Mouse (Mus musculus) adipocyte (in vitro differentiated cells): ENCODE results near the gene Tbc1d14.

ENCODE experiments used
- DNase-seq: peaks from one replicate; pipeline ENCODE4 v3.0.0-alpha.2; 2016; ENCODE audit warnings: low spot score

The Tbc1d14 gene

GRCm38 (mm10) chr5:36553886-36554285, 39.2 kb downstream of the Tbc1d14 start:
- no peak for DNase-seq

- no peak for DNase-seq
Observed at GRCm38 (mm10) chr5:36553056-36553606, 39.9 kb downstream of the Tbc1d14 start.

GRCm38 (mm10) chr5:36552391-36552790, 40.7 kb downstream of the Tbc1d14 start:
- DNase-seq: no peak

- no peak for DNase-seq
Observed at GRCm38 (mm10) chr5:36549243-36549642, 43.8 kb downstream of the Tbc1d14 start.

GRCm38 (mm10) chr5:36544765-36545164, 48.3 kb downstream of the Tbc1d14 start:
- peak; percentile 30 for DNase-seq

GRCm38 (mm10) chr5:36540928-36541327, 52.1 kb downstream of the Tbc1d14 start:
- no peak for DNase-seq

- peak; percentile 71 for DNase-seq
Observed at GRCm38 (mm10) chr5:36538576-36539187, 54.4 kb downstream of the Tbc1d14 start.

GRCm38 (mm10) chr5:36536424-36536823, 56.7 kb downstream of the Tbc1d14 start:
- no peak for DNase-seq

GRCm38 (mm10) chr5:36535438-36536176, 57.5 kb downstream of the Tbc1d14 start:
- no peak for DNase-seq

GRCm38 (mm10) chr5:36534455-36535030, 58.5 kb downstream of the Tbc1d14 start:
- no peak for DNase-seq

GRCm38 (mm10) chr5:36530129-36530751, 62.8 kb downstream of the Tbc1d14 start:
- peak; percentile 94 for DNase-seq

GRCm38 (mm10) chr5:36529698-36530097, 63.4 kb downstream of the Tbc1d14 start:
- no peak for DNase-seq

- no peak for DNase-seq
Observed at GRCm38 (mm10) chr5:36526921-36527320, 66.2 kb downstream of the Tbc1d14 start.

- peak; percentile 70 for DNase-seq
Observed at GRCm38 (mm10) chr5:36526274-36526673, 66.8 kb downstream of the Tbc1d14 start.

GRCm38 (mm10) chr5:36525216-36525615, 67.9 kb downstream of the Tbc1d14 start:
- no peak for DNase-seq

- DNase-seq: no peak
Observed at GRCm38 (mm10) chr5:36523219-36523703, 69.8 kb downstream of the Tbc1d14 start.

- peak; percentile 13 for DNase-seq
Observed at GRCm38 (mm10) chr5:36522782-36523181, 70.3 kb downstream of the Tbc1d14 start.

- DNase-seq: no peak
Observed at GRCm38 (mm10) chr5:36519751-36520150, 73.3 kb downstream of the Tbc1d14 start.

- no peak for DNase-seq
Observed at GRCm38 (mm10) chr5:36517596-36517995, 75.5 kb downstream of the Tbc1d14 start.

- DNase-seq: no peak
Observed at GRCm38 (mm10) chr5:36515558-36515957, 77.5 kb downstream of the Tbc1d14 start.

- no peak for DNase-seq
Observed at GRCm38 (mm10) chr5:36515126-36515525, 78.0 kb downstream of the Tbc1d14 start.

- no peak for DNase-seq
Observed at GRCm38 (mm10) chr5:36510956-36511355, 82.1 kb downstream of the Tbc1d14 start.
